Mouse (Mus musculus) CH12.LX (cell line): ENCODE data around the gene Eif5.

Source experiments
- ELF1 ChIP-seq: IDR thresholded peaks from 2 replicates; pipeline ENCODE4 v1.6.1; 2014; ENCODE audit warnings: low read depth, mild to moderate bottlenecking, inconsistent platforms, low read length, improper control_type of control experiment
- EP300 ChIP-seq: IDR thresholded peaks from 2 replicates; pipeline ENCODE4 v1.6.1; 2011; ENCODE audit warnings: low read length, improper control_type of control experiment
- HCFC1 ChIP-seq: IDR thresholded peaks from 2 replicates; pipeline ENCODE4 v1.6.1; 2012; ENCODE audit warnings: low read depth, mild to moderate bottlenecking, inconsistent platforms, low read length, improper control_type of control experiment
- MAFK ChIP-seq: IDR thresholded peaks from 2 replicates; pipeline ENCODE4 v1.6.1; 2011; ENCODE audit warnings: low read length, improper control_type of control experiment; ENCODE audit not compliant: insufficient replicate concordance
- PAX5 ChIP-seq: IDR thresholded peaks from 2 replicates; pipeline ENCODE4 v1.6.1; 2012; ENCODE audit warnings: low read length, inconsistent platforms, mixed read lengths
- POLR2A ChIP-seq: IDR thresholded peaks from 2 replicates; pipeline ENCODE4 v1.6.1; 2011; ENCODE audit warnings: low read depth, mild to moderate bottlenecking, improper control_type of control experiment, low read length

DNA sequence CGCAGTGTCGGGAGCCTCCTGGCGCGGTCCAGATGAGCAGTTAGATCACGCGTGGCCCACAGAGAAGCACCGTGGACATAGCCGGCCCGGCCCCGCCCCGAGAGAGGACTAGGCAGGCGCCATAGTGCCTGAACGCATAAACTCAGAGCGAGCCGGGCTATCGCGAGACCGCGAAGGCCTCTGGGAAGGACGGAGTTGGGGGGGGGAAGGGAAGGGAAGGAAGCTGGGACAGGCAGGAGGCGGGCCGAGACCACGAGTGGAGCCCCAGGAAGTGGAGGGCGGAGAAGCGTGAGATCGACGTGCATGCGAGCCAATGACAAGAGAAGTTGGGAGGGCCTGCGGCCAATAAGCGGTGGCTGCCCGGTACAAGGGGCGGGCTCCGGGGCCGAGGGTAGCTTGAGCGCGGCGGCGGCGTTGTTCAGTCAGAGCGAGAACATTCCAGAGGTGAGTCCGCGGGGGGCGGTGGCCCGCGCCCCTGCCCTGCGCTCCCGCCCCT lies at the start of gene Eif5:
- TF ChIP-seq POLR2A (peak; percentile 93), MAFK (no peak), HCFC1 (peak; percentile 94), PAX5 (no peak), EP300 (no peak), ELF1 (peak; percentile 93)
